Mouse (Mus musculus) forelimb bud, embryonic 11.5 days (tissue): ENCODE data around the gene Gzmb.
"Not testable (repeated sequence)": the region's sequence is repeated elsewhere in the genome, so short reads cannot be mapped to it uniquely, and the experiment has no call there.

ENCODE experiments used
- DNase-seq: peaks from one replicate; pipeline ENCODE4 v3.0.0-alpha.2; 2012; ENCODE audit warnings: low read depth, low spot score

Gzmb gene

DNA sequence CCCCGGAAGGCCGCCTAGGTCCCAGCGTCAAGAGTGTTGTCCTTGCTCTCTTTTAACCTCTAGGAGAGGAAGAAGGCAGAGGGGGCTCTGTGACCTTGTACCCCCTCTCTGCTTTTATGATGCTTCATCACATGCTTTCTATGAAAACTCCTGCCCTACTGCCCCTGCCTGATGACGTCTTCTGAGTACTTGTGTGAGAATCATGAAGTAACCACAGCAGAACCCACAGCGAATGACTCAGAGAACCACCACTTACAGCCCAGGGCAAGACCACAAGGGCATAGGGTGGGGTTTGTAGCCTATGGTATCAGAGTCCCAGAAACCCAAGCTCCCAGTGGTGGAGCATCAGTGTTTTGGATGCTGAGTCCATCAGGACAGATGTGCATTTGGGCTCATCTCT, at the start of gene Gzmb:
Gzmb (minus strand) TSS at position 108 of the 400 bp plus-strand sequence.
- no peak for DNase-seq

DNA sequence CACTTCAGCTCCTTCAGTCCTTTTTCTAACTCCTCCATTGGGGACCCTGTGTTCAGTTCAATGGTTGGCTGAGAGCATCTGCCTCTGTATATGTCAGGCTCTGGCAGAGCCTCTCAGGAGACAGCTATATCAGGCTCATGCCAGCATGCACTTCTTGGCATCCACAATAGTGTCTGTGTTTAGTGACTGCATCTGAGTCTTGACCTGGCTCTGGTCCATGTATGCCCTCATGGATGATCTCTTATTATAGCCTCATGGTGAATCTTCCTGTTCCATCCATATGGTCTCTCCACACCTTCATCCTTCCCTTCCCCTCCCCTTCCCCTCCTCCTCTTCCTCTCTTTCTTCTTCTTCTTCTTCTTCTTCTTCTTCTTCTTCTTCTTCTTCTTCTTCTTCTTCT, 49.7 kb upstream of the Gzmb start:
- not testable (repeated sequence) for DNase-seq

DNA sequence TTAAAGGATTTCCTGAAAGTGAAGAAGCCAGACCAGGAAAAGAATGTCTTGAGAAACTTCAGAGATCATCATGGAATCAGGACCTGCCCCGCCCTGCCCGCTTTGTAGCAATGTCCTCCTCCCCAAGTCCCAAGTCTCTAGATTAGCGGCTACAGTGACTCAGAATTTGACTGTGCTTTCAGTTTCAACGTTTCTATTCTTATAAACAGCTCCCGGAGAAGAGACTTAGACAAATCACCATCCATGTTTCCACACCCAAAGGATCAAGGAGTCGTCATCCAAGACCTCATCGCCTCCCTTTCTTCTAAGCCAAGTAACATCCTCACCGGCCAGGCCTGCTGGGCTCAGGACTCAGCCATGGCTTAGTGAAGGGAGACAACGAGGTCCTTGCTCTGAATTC, 48.2 kb upstream of the Gzmb start:
- no peak for DNase-seq

DNA sequence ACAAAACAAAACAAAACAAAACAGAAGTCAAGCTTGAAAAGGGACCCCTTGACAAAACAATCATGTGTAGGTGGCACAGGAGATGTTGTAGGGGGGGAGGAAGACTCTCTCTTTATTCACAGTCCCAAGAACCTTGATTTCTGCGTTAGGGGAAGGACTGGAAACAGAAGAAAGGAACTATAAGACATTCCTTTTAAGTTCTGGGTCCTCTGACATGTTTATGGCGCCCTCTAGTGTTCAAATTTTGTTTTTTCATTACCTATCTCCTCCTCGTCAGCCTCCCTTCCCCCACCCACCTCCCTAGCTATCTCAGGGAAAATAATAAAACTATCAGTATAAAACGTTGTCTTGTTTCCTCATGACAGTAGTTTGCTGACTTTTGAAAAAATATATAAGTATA, 42.1 kb upstream of the Gzmb start:
- DNase-seq: peak; percentile 71

DNA sequence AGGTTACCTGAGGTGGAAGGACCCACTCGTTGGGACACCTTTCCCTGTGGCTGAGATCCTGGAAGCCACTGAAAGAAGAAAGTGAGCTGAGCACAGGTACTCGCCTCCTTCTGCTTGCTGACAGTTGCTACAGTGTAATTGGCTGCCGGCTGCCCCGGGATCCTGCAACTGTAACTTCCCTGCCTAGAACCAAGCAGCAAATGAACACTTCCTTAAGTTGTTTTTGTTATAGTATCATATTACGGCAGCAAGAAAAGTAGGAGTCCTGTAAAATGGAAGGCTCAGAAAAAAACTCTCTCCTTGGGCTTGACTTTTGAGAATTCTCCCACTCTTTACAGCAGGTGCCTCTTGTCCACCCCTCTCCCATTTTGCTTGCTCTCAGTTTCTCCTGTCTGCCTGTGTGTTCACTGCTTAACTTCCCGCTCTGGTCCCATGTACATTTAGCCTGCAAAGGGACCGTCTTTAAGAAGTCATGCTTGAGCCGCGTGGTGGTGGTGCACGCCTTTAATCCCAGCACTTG, 41.5 kb upstream of the Gzmb start:
- DNase-seq: no peak

DNA sequence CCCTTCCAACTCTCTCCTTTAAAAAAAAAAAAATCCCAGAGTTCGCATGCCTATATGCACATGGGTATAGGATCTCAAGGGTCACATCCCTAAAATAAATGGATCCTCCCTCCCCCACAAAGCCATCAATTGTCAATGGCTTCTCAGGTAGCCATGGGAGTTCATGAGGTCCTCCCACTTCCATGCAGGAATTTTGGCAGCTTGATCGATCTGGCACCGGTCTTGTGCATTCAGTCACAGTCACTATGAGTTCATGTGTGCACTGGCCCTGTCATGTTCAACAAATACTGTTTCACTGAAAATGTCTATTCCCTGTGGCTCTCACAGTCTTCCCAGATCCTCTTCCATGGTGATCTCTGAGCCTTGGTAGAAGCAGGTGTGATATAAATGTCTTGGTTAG, 40.0 kb upstream of the Gzmb start:
- DNase-seq: no peak

DNA sequence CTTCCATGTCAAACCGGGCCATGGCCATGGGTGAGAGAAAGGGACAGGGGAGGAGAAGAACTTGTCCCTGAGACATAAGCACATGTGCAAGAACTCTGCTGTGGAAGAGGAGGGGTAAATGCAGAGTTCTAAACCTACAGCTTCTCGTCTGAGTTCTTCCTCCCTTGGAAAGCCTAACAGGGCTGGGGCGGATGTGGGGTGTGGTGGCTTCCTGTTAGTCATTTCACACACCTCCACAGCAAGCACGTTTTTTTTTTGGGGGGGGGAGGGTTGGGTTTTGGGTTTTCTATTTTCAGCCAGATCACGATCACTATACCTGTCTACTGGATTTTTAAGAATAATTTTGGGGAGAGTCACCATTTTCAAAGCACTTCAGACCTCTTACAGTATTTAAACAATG, 34.7 kb upstream of the Gzmb start:
- no peak for DNase-seq

DNA sequence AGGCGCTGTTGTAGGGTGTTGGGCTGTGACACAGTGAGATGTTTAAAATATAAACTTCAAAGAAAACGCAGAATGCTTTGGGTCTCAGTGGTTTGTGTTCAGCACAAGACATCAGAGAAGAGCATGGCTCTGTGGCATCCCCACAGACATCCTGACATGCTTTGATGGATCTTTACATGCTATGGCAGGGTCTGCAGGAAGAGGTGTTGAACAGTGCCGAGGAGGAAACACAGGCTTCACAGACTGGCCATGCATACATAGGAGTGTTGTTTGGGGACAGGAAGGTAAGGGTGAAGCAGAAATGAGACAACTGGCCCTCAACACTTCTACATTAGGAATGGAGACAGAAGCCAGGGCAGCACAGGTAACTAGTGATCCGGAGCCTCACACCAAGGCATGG, 34.0 kb upstream of the Gzmb start:
- no peak for DNase-seq

DNA sequence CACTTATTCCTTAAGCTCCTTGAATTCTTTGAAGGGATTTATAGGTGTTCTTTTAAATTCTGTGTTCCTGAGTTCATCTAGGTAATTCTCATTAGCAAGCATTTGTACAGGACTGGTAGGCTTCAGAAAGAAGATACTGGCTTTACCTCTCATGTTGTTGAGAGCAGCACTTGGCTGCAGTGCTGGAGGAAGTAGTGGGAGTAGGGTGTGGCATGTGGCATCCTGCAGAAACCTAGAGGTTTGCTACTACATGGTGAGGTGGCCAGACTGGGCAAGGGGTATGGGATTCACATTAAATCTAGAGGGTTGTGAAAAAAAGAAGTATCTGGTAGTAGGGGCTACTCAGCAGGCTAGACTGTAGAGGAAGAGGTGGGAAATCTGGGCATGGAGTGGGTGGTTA, 31.1 kb upstream of the Gzmb start:
- no peak for DNase-seq

DNA sequence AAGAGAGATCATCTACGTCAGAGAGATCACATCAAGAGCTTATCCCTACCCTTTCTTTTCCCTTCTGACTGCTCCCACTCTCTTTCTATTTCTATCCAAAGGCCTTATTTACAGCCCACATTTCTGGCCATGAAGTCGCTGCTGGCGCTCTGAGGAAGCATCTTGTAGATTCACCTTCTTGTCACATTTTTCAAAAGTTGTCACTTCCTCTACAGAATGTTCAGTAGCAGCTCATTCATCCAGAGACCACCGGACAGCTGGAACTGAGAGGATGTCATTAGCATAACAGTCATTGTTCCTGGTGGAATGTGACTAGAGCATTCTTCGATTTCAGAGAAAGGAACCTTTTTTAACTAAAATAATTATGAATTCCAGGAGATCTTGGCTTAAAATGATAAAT, 26.6 kb upstream of the Gzmb start:
- DNase-seq: no peak

DNA sequence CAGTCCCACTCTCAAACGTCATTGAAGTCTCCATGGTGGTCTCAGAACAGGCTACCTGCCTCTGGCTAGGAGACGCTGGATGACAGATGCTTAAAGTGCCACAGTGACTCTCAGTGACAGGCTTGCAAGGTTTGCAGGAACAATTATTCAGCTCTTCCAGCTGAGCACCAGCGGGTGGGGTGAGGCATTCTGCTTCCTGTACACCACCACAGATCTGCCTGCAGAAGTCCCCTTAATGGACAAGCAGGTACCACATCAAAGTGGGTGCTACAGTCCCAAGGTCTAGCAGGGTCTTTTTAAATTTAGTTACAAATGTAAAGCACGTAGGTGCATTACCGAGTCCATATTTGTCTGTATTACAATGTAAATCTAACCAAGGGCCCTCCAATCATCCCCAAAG, 25.7 kb upstream of the Gzmb start:
- DNase-seq: no peak

DNA sequence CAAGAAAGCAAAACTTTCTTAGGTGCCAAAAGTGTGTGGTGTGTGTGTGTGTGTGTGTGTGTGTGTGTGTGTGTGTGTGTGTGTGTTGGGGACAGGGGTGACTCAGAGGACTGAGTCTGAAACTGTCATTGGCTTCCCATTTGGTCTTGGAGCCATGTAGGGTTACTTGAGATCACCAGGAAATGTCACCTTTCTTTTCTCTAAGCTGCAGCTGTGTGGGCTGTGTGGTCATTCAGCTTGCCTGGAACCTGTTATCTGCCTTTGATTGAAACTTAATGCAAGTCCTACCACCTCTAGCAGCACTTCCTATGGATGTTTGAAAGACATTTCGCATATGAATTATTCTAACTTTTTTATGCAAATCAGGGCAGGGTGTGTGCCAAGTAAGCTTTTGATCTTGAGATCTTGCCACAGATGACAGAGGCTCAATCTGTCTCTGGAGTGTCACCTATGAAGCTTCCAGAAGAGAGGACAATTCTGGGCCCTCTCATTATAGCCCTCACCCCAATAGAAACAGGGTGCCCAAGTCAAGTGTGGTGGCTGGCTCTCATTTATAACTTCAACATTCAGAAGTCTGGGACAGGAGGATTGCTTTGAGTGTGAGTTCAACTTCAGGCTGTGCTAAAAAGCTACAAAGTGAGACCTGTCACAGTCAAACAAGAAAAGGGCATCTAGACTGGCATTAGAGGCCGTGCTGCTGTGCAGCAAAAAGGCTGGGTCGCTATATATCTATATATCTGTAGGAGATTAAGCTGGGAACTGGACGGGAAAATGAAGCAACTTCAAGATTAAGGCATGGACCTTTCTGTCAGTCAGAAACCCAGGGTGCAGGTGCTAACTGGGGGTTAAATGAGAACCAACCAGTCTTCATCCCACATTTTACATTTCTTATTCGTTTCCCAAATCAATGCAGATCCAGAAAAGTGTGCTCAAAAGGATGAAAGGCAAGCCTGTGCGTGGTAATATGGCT, 22.6 kb upstream of the Gzmb start:
- no peak for DNase-seq

DNA sequence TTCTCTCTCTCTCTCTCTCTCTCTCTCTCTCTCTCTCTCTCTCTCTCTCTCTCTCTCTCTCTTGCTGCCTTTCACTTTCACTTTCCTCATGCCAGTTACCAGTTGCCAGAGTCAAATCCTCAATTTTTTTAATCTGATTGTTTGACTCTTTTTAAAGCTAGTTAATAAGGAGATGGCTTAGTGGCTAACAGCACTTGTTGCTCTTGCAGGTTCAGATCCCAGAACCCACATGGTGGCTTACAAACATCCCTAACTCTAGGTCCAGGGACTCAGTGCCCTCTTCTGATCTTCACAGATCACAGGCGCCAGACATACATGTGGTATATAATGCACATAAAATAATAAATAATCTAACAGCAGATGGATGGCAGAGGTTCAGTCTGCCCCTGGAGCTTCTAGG, 21.8 kb upstream of the Gzmb start:
- DNase-seq: no peak

DNA sequence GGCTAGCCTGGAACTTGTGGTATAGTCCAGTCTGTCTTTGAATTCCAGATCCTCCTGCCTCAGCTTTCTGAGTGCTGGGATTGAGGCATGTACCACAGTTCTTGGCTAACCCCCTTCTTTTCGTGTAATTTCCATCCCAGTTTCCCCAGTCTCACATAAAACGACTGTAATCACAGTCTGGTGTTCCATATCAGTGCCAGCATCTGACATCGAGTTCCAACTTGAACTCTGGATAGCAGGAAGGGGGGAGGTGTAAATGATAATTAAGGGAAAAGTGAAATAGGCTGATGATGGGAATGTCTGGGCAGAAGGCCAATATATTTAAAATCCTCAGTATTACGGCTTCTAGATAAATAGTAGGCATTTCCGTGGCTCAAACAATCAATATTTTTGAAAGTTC, 19.0 kb upstream of the Gzmb start:
- no peak for DNase-seq

DNA sequence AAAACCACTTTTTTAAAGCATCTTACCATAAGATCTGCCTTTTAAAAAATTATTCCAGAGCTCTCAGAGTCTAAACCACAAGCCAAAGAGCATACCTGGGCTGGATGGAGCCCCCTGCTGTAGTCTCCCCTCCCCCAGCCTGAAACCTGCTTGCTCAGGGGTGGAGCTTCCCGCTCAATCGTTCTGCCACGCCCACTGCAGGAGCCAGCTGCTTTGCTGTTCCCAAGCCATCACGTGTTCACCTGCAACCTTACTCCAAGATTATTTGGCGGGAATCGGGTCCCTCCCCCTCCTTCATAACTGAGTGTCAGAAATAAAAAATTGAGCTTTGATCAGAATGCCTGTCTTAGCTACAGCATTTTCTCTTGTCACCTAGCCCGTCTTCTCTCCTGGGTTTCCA, 16.6 kb upstream of the Gzmb start:
- DNase-seq: not testable (repeated sequence)

DNA sequence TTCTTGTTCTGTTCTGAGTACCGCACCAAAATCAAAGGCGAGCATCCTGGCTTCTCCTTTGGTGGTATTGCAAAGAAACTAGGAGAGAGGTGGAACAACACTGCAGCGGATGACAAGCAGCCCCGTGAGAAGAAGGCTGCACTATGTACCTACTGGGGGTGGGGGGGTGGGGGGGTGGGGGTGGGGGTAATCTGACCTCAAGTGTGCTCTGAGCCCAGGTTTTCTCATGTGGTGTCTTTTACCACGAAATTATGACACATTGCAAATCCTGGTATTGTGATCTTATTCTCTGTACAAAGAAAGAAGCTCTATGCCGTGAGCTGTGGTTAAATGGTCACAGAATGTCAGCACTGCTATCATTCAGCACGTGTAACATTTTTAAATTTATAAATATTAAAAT, 14.0 kb upstream of the Gzmb start:
- not testable (repeated sequence) for DNase-seq

DNA sequence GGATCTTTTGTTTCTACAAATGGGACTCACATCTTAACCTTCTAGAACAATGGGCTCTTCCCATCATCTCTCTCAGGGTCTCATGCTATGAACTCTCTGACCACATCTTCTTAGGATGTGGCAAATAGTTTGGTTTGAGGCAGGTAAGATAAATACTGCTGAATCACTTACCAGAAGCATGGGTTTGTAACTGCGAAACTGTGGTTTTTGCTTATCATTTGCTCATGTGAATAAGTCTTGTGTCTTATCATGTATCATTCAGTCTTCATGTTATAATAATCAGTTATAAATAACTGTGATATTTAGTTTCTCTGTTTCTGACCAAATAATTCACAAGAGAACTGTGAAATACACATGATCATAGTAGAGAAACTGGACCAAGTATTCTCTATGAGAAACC, 4.0 kb upstream of the Gzmb start:
- no peak for DNase-seq

DNA sequence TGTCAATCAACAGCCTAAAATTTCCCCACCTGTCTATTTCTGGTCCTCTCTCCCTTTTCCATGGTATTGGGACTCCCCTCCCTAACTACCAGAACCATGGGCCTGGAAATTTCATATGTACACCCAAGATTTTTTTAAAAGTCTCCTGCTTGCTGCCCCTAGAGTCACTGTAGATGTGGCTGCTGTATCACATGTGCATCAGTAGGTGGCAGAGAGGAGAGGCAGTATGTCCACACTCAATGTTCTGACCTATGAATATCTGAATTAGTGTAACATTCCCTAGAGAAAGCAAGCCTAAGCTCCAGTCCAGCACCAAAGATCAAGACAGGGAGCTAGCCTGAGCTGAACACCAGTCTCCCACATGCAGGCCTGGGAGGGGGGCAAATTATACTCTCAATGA, 21.7 kb downstream of the Gzmb start:
- DNase-seq: no peak

DNA sequence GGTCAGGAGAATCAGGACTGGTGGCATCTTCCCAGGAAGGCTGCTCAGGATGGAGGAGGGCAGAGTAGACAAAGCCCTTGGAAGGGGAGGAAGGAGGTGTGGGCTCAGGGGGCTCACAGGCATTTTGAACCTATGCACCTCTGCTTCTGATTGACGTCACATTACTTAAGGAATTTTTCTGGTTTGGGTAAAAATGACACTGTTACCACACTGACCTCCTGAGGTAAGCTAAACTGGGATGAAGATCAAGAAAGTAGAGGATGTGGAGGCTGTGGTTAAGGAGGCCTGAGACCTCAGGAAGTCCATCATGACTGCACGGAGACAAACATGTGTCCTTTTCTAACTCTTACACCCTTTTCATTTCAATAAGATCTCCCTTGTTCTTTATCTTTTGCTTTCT, 27.5 kb downstream of the Gzmb start, which contains the start of gene Gzmc:
Gzmc (minus strand) TSS at position 101 of the 400 bp plus-strand sequence.
- DNase-seq: no peak

DNA sequence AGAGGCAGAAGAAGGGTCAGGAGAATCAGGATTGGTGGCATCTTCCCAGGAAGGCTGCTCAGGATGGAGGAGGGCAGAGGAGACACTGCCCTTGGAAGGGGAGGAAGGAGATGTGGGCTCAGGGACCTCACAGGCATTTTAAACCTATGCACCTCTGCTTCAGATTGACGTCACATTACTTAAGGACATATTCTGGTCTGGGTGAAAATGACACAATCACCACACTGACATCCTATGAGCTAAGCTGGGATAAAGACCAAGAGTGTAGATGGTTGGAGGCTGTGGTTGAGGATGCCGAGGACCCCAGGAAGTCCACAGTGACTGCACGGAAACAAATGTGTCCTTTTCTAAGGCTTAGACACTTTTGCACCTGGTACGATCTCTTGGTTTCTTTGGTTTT, 50.7 kb downstream of the Gzmb start, which contains the start of gene Gzmf:
Gzmf (minus strand) TSS at position 101 of the 400 bp plus-strand sequence.
- no peak for DNase-seq
